Mouse (Mus musculus): ENCODE measurements around the gene Clns1a. TPM values are rescaled to one million over a fixed set of nuclear protein-coding genes. Genes with fewer than 3 reads are reported as not detected.

Gene Clns1a
- polyA plus RNA-seq, 1 experiment from 2014 or later: 233 TPM

DNA sequence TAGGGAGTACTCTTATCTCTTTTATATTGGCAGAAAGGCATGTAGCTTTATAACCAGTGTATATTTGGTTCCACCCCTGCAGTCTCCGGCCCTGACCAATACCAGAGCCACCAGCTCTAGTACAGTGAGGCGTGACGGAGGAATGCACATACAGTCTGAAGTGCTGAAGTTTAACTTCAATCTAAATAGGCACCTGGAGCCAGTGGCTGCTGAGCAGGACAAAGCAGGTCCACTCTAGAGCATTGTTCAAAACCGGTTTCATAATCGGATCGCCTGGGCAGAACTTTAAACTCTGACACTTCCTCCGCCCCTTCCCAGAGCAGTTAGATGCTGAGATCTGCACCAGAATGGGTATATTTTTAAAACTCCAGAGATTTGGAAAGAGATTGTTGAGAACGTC lies 38.6 kb downstream of the Clns1a start:
- WGBS: 76% methylated on average over 8 of the region's 8 CpGs
- no peak overlapping the region for H3K4me3 ChIP-seq (ENCODE audit: low read depth, low read length)
- no peak overlapping the region for H3K9ac ChIP-seq (ENCODE audit: low read length)
- H3K9me3 ChIP-seq (replicated peaks; ENCODE audit: control insufficient read depth, low read length): no peaks in the 10 kb centered on the region
- no peak overlapping the region for H3K27ac ChIP-seq (ENCODE audit: low read depth, low read length)
- ATAC-seq: no peak
- no peak for DNase-seq (ENCODE audit: low spot score)
- no peaks in the 10 kb centered on the region for H3K27me3 ChIP-seq (replicated peaks; ENCODE audit: control insufficient read depth, insufficient read depth, low read length)
- H3K4me2 ChIP-seq (ENCODE audit: low read length): no peak overlapping the region
- no peaks in the 10 kb centered on the region for H3K36me3 ChIP-seq (ENCODE audit: control insufficient read depth, insufficient read depth, low read length)
- H3K4me1 ChIP-seq (ENCODE audit: control insufficient read depth, insufficient read depth, low read length): peaks cover 3% of the 10 kb centered on the region; the same call in 1 of the 2 replicates

DNA sequence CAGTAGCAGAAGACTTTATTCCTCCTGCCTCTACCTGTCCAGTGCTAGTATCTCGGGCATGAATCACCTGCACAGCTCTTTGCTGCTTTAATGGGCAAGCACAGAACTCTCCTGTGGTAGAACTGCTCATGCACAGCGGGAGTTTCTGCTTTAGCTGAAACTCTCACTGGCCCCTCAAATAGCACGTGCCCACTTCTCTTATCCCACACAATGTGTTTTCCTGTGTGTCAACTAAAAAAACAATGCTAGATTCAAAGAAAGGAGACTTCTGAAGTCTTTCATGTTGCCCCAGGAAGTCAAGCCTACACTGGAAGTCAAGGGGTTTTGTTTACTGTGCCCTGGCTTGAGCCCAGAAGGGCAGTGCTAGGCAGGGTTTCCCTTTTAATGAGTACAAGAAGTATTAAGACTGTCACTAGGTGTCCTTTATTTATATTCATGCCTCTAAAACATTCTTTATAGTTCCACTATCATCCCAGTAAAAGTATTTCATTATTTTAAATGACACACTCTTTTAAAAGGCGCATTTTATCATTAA lies 39.5 kb downstream of the Clns1a start:
- Histone ChIP-seq H3K9ac (ENCODE audit: low read length) (no peak overlapping the region), H3K4me1 (ENCODE audit: control insufficient read depth, insufficient read depth, low read length) (peaks cover 3% of the 10 kb centered on the region; the same call in 1 of the 2 replicates), H3K4me2 (ENCODE audit: low read length) (no peak overlapping the region), H3K27me3 (replicated peaks; ENCODE audit: control insufficient read depth, insufficient read depth, low read length) (no peaks in the 10 kb centered on the region), H3K4me3 (ENCODE audit: low read depth, low read length) (no peak overlapping the region), H3K9me3 (replicated peaks; ENCODE audit: control insufficient read depth, low read length) (no peaks in the 10 kb centered on the region), H3K36me3 (ENCODE audit: control insufficient read depth, insufficient read depth, low read length) (no peaks in the 10 kb centered on the region), H3K27ac (ENCODE audit: low read depth, low read length) (no peak overlapping the region)
- DNase-seq (ENCODE audit: low spot score) (no peak), ATAC-seq (no peak)
- WGBS: 21% methylated on average over 4 of the region's 4 CpGs

DNA sequence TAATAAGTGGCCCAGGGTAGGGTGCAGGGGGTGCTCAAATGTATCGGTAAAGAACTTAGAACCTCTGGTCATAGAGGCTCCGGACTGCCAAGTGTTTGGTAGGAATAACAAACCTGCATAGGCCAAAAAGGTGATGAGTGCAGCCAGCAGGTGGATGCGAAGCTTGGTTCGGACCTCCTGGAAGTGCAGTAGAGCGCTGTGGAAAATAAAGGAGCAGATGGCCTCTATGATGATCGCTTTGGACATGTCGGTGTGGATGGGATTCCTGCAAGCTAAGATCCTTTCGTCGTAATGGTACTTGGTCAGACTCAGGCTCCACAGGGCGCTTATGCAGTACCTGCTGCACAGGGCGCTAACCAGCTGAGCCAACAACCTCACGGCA lies 40.8 kb downstream of the Clns1a start:
- Histone ChIP-seq H3K27me3 (replicated peaks; ENCODE audit: control insufficient read depth, insufficient read depth, low read length) (no peaks in the 10 kb centered on the region), H3K27ac (ENCODE audit: low read depth, low read length) (no peak overlapping the region), H3K36me3 (ENCODE audit: control insufficient read depth, insufficient read depth, low read length) (no peaks in the 10 kb centered on the region), H3K4me2 (ENCODE audit: low read length) (peak overlapping the region; percentile 91), H3K4me3 (ENCODE audit: low read depth, low read length) (peak overlapping the region; percentile 58), H3K4me1 (ENCODE audit: control insufficient read depth, insufficient read depth, low read length) (peaks cover 3% of the 10 kb centered on the region; the same call in 1 of the 2 replicates), H3K9me3 (replicated peaks; ENCODE audit: control insufficient read depth, low read length) (no peaks in the 10 kb centered on the region), H3K9ac (ENCODE audit: low read length) (peak overlapping the region; percentile 71)
- WGBS: 5% methylated on average over 12 of the region's 12 CpGs
- DNase-seq (ENCODE audit: low spot score): no peak
- no peak for ATAC-seq

DNA sequence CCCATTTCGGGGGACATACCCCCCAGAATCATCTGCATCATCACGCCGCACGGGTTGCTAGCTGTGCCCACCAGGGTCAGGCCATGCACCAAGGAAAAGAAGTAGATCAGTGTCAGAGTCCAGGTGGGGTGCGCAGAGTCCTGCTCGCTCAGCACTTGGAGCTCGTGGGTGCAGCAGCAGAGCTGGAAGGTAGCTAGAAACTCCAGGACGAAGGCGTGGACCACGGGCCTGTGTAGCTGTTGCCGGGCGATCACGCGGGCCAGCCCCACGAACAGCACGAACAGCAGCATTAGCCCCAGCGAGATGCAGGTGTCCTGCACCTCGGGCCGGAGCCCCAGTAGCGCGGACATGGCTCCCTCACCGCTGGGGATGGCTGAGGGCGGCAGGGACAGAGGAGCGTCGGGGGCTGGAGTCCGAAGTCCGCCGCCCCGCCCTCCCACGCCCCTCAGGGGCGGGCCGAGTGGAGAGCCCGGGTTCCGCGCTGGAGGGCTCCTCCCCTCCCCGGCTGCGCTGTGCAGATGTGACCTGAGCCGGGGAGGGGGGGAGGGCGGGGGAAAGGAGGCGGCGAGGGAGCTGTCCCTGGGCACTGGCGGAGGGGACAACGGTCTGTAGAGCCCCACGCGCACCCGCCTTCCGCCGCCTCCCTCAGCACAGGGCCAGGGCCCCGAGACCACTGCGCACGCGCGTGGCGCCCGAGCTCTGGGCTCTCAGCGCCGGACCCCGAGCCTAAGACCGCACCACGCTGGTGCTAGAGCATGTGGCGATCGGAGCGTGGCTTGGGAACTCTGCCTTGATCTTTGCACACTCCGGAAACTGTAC lies 41.4 kb downstream of the Clns1a start, which contains the start of gene Aqp11:
Aqp11 (minus strand) TSS at position 652 of the 819 bp plus-strand sequence.
- Histone ChIP-seq H3K36me3 (ENCODE audit: control insufficient read depth, insufficient read depth, low read length) (no peaks in the 10 kb centered on the region), H3K4me3 (ENCODE audit: low read depth, low read length) (peak within 1 kb of the TSS; percentile 58), H3K9me3 (replicated peaks; ENCODE audit: control insufficient read depth, low read length) (no peaks in the 10 kb centered on the region), H3K9ac (ENCODE audit: low read length) (peak within 1 kb of the TSS; percentile 71), H3K27ac (ENCODE audit: low read depth, low read length) (no peak within 1 kb of the TSS), H3K4me2 (ENCODE audit: low read length) (peak within 1 kb of the TSS; percentile 91), H3K4me1 (ENCODE audit: control insufficient read depth, insufficient read depth, low read length) (peaks cover 3% of the 10 kb centered on the region; the same call in 1 of the 2 replicates), H3K27me3 (replicated peaks; ENCODE audit: control insufficient read depth, insufficient read depth, low read length) (no peaks in the 10 kb centered on the region)
- DNase-seq (ENCODE audit: low spot score) (peak; percentile 81), ATAC-seq (peak; percentile 96)
- under 1% methylated on average over 58 of the region's 64 CpGs for WGBS

DNA sequence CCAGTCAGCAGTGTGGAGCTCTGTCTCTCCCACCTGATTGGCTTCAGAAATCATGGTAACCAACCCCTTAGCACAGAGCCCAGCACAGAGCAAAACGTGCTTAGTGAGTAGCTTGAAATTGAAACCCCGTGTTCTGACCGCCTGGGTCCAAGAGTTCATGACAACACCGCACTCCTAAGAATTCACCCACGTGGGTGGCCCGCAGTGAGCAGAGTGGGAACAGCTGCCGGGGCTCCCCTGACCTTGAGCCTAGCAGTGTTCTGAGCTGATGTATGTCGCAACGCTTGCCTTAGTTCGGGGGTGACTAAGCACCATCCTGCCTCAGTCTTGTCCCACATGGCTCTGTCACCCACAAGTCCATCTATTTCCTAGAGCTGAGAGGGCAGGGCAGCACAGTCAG lies 44.5 kb downstream of the Clns1a start:
- Histone ChIP-seq H3K4me2 (ENCODE audit: low read length) (no peak overlapping the region), H3K4me3 (ENCODE audit: low read depth, low read length) (no peak overlapping the region), H3K9ac (ENCODE audit: low read length) (no peak overlapping the region), H3K36me3 (ENCODE audit: control insufficient read depth, insufficient read depth, low read length) (no peaks in the 10 kb centered on the region), H3K4me1 (ENCODE audit: control insufficient read depth, insufficient read depth, low read length) (peaks cover 3% of the 10 kb centered on the region; the same call in 1 of the 2 replicates), H3K9me3 (replicated peaks; ENCODE audit: control insufficient read depth, low read length) (no peaks in the 10 kb centered on the region), H3K27me3 (replicated peaks; ENCODE audit: control insufficient read depth, insufficient read depth, low read length) (no peaks in the 10 kb centered on the region), H3K27ac (ENCODE audit: low read depth, low read length) (no peak overlapping the region)
- no peak for ATAC-seq
- 43% methylated on average over 10 of the region's 10 CpGs for WGBS
- no peak for DNase-seq (ENCODE audit: low spot score)

DNA sequence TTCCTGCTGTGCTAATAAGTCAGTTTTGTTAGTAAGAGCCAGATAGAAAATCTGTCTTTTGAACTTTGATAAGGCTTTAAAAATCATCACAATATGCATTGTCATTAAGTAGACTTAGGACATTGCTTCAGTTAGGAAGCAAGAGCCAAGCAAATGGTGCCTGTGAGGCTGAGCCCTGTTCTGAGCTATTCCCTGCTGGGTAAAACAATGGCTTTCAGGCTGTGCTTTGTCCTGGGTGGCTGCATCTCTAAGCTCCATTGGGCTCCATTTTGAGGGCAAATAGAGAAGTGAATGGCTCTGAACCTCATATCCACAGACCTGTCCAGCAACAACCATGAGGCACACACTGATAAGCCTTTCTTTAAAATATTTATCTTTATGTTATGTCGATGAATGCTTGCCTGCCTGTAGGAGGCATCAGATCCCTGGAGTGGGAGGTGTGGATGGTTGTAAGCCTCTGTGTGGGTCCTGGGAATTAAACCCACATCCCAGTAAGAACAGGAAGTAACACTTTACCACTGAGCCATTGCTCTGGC lies 45.4 kb downstream of the Clns1a start:
- ATAC-seq: no peak
- Histone ChIP-seq H3K4me2 (ENCODE audit: low read length) (no peak overlapping the region), H3K36me3 (ENCODE audit: control insufficient read depth, insufficient read depth, low read length) (no peaks in the 10 kb centered on the region), H3K4me1 (ENCODE audit: control insufficient read depth, insufficient read depth, low read length) (0 out of 2 replicates have a peak, but pooled peaks cover 3% of the 10 kb centered on the region), H3K9ac (ENCODE audit: low read length) (no peak overlapping the region), H3K27me3 (replicated peaks; ENCODE audit: control insufficient read depth, insufficient read depth, low read length) (no peaks in the 10 kb centered on the region), H3K9me3 (replicated peaks; ENCODE audit: control insufficient read depth, low read length) (no peaks in the 10 kb centered on the region), H3K4me3 (ENCODE audit: low read depth, low read length) (no peak overlapping the region), H3K27ac (ENCODE audit: low read depth, low read length) (no peak overlapping the region)
- no peak for DNase-seq (ENCODE audit: low spot score)
- WGBS: 0% methylated on average over 1 of the region's 1 CpGs

DNA sequence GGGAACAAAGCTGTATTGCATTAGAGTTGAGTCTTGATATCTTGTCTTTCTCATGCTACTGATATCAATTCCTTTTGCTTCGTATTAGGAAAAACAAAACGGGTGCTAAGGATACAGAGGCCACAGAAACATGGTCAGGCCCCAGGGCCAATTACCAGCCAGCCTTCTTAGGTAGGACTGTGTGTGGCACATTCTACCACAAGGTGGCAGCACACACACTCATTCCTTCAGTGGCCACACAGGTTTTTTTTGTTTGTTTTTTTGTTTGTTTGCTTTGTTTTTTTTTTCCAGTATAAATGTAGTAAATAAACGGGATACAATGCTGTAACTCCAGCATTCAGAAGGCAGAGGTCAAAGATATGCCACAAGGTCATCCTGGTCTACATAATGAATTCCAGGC lies 48.9 kb downstream of the Clns1a start:
- Histone ChIP-seq H3K27ac (ENCODE audit: low read depth, low read length) (no peak overlapping the region), H3K4me3 (ENCODE audit: low read depth, low read length) (no peak overlapping the region)
- 15% methylated on average over 3 of the region's 3 CpGs for WGBS

DNA sequence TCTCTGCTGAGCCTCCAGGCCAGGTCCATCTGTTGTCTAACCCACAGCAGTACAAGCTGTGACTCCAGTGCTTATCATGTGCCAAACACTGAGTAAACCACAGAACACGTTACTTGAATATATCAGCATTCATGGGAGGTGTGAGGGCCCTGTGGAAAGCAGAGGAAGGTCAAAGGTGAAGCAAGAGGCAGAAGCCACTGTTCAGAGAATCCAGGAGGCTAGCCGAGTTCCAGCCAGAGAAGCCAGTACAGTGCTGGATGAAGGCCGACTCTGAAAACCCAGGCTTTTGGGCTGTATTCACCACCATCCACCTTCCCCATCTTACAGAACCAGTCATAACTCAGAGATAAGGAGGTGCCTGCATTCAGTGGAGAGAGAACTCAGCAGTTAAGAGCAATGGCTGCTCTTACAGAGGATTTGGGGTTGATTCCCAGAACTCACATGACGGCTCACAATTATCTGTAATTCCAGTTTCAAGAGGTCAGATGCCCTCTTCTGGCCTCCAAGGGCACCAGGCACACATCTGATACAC lies 50.8 kb downstream of the Clns1a start:
- peaks cover 2% of the 10 kb centered on the region; the same call in 1 of the 2 replicates for H3K4me1 ChIP-seq (ENCODE audit: control insufficient read depth, insufficient read depth, low read length)
- H3K36me3 ChIP-seq (ENCODE audit: control insufficient read depth, insufficient read depth, low read length): no peaks in the 10 kb centered on the region
- H3K9ac ChIP-seq (ENCODE audit: low read length): no peak overlapping the region
- H3K9me3 ChIP-seq (replicated peaks; ENCODE audit: control insufficient read depth, low read length): no peaks in the 10 kb centered on the region
- 79% methylated on average over 4 of the region's 4 CpGs for WGBS
- no peak overlapping the region for H3K27ac ChIP-seq (ENCODE audit: low read depth, low read length)
- H3K4me2 ChIP-seq (ENCODE audit: low read length): no peak overlapping the region
- no peak for ATAC-seq
- no peak overlapping the region for H3K4me3 ChIP-seq (ENCODE audit: low read depth, low read length)
- no peaks in the 10 kb centered on the region for H3K27me3 ChIP-seq (replicated peaks; ENCODE audit: control insufficient read depth, insufficient read depth, low read length)
- DNase-seq (ENCODE audit: low spot score): no peak

More for the DNA sequence above, 48.9 kb downstream of the Clns1a start:
- Histone ChIP-seq H3K36me3 (ENCODE audit: control insufficient read depth, insufficient read depth, low read length) (no peaks in the 10 kb centered on the region), H3K4me2 (ENCODE audit: low read length) (no peak overlapping the region), H3K4me1 (ENCODE audit: control insufficient read depth, insufficient read depth, low read length) (peaks cover 2% of the 10 kb centered on the region; the same call in 1 of the 2 replicates), H3K9ac (ENCODE audit: low read length) (no peak overlapping the region), H3K27me3 (replicated peaks; ENCODE audit: control insufficient read depth, insufficient read depth, low read length) (no peaks in the 10 kb centered on the region), H3K9me3 (replicated peaks; ENCODE audit: control insufficient read depth, low read length) (no peaks in the 10 kb centered on the region)
- ATAC-seq (peak; percentile 59), DNase-seq (ENCODE audit: low spot score) (peak; percentile 84)
